Mouse (Mus musculus) forebrain, embryonic 13.5 days (tissue): ENCODE results near the gene Mgll. TPM values are rescaled to one million over a fixed set of nuclear protein-coding genes. Genes with fewer than 3 reads are reported as not detected.

Source experiments
- ATAC-seq: fragments of 200-750 bp; cut with Nextera tagmentation; 2 replicates; pipeline ENCODE4 v1.8.0; 2017
- H3K27ac ChIP-seq: fragments of 300-500 bp; sonication (generic); 2 replicates; pipeline ENCODE4 v1.5.1; 2015; ENCODE audit warnings: inconsistent platforms, mild to moderate bottlenecking, moderate library complexity
- H3K27me3 ChIP-seq: fragments of 300-500 bp; sonication (generic); 2 replicates; pipeline ENCODE4 v1.6.1; 2015; ENCODE audit warnings: mild to moderate bottlenecking, inconsistent platforms
- H3K36me3 ChIP-seq: fragments of 300-500 bp; sonication (generic); 2 replicates; pipeline ENCODE4 v1.6.1; 2015; ENCODE audit warnings: mild to moderate bottlenecking, inconsistent platforms; ENCODE audit not compliant: poor library complexity, severe bottlenecking
- H3K4me1 ChIP-seq: fragments of 300-500 bp; sonication (generic); 2 replicates; pipeline ENCODE4 v1.6.1; 2015; ENCODE audit warnings: inconsistent platforms
- H3K4me2 ChIP-seq: fragments of 300-500 bp; sonication (generic); 2 replicates; pipeline ENCODE4 v1.6.1; 2015; ENCODE audit warnings: inconsistent platforms, mild to moderate bottlenecking, moderate library complexity
- H3K4me3 ChIP-seq: fragments of 300-500 bp; sonication (generic); 2 replicates; pipeline ENCODE4 v1.5.1; 2015; ENCODE audit warnings: mild to moderate bottlenecking, inconsistent platforms
- H3K9ac ChIP-seq: fragments of 300-500 bp; sonication (generic); 2 replicates; pipeline ENCODE4 v1.6.1; 2015; ENCODE audit warnings: mild to moderate bottlenecking, inconsistent platforms
- H3K9me3 ChIP-seq: fragments of 300-500 bp; sonication (generic); replicated peaks from 2 replicates; pipeline ENCODE4 v1.6.1; 2016; ENCODE audit warnings: inconsistent platforms
- WGBS: fragments of 180-500 bp; shearing (Covaris S2); methylation state at CpG from one replicate; pipeline ENCODE4 v1.1.7; 2015; 5-methylcytosine and 5-hydroxymethylcytosine counted together
- polyA plus RNA-seq: library from polyadenylated mRNA; unstranded; fragments of >200 nt; fragmentation: Nextera tagmentation; extraction: Ambion mirVana; gene quantifications from 2 replicates; pipeline ENCODE4 v1.2.1, GENCODE M21; 2015

Gene Mgll
- polyA plus RNA-seq, 1 experiment from 2014 or later, result 11.2 TPM

DNA sequence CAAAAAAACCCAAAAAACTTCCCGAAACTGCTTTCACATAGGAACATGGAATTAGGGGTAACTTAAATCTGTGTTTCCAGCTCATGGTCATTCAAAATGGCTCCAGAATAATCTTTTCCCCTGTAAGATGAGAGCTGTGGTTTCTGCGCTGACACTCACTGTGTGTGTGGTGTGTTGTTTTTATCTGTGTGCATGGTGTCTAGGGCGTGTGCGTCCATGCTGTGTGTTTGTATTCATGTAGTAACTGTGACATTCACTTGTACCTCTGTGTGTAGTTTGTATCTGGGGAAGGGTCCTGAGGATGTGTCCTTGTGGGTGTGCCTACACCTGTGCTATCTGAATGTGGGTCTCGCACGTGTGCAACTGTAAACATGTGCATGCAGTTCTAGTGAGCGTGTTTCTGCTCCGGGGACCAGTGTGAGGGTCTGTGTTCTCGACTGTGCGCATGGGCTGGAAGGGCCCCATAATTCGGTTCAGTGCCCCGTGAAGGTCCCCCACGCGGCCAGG, 353 bp upstream of the Mgll start:
- Histone ChIP-seq H3K27ac (no peak overlapping the region), H3K4me2 (peak overlapping the region; percentile 97), H3K9ac (peak overlapping the region; percentile 66), H3K4me1 (peaks cover 14% of the 10 kb centered on the region), H3K4me3 (peak overlapping the region; percentile 64), H3K27me3 (peaks cover 35% of the 10 kb centered on the region), H3K9me3 (no peaks in the 10 kb centered on the region), H3K36me3 (no peaks in the 10 kb centered on the region)
- 30% methylated on average over 14 of the region's 14 CpGs for WGBS
- peak; percentile 68 for ATAC-seq

DNA sequence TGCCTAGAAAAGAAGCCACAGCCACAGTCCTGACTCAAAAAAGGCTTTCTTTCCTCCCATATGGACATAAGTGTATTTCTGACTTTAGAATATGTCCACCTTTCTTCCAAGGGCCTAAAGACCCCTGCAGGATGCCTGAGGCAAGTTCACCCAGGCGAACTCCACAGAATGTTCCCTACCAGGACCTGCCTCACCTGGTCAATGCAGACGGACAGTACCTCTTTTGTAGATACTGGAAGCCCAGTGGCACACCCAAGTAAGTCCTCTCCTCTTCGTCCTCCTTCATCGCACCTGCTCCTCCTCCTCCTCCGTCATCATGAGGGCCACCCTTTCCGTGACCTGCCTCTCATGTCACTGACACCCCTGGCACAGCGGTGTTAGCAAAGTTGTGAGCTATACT, 1.4 kb downstream of the Mgll start:
- Histone ChIP-seq H3K4me2 (peak overlapping the region; percentile 29), H3K27ac (no peak overlapping the region), H3K36me3 (no peaks in the 10 kb centered on the region), H3K4me1 (peaks cover 14% of the 10 kb centered on the region), H3K9me3 (no peaks in the 10 kb centered on the region), H3K27me3 (peaks cover 35% of the 10 kb centered on the region), H3K9ac (no peak overlapping the region), H3K4me3 (no peak overlapping the region)
- ATAC-seq, result no peak
- 67% methylated on average over 7 of the region's 7 CpGs for WGBS

DNA sequence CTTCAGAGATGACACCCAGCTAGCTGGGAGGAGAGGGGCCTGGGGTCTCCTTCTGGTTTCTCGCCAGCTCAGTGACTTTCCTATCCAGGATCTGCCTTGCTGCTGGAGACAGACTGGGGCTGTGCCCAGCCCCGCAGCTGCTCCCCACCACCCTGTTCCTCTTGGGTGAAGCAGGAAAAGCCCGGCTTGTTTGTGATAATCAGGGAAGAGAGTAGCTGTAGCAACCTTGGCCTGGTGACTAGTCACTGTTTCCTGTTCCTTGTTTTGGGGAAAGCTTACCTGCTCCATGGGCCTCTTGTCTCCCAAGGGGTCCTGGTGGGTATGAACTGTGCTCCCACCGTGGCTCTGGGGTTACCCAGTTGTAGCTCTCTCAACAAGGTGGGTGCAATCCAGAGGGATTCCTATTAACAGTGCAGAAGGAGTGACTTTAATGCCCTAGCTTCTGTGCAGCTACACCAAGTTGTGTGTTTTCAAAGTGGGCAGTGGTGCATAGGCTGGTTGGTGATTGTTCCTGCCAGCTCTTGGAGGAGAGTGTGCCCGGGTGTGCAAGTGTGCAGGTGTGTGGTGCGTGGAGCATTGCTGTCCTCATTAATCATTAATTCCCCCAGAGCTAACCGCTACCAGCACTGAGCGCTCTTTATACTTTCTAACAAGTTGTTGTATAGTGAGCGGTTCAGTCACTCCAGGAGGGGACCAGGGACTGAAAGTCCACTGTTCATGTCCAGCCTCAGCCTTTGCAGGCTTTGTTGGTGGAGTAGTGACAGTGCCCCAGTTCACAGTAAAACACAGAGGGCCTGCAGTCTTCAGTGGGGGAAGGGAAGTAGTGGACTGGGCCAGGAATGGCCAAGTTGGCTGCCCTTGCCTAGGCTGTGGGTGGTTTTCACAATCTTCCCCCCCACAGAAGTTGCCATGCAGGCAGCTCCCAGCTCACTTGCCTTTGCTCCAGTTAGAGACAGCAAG, 2.3 kb downstream of the Mgll start:
- H3K4me2 ChIP-seq, result 0 out of 2 replicates have a peak overlapping the region, but pooled peaks have one; percentile 20
- H3K27me3 ChIP-seq, result peaks cover 35% of the 10 kb centered on the region

DNA sequence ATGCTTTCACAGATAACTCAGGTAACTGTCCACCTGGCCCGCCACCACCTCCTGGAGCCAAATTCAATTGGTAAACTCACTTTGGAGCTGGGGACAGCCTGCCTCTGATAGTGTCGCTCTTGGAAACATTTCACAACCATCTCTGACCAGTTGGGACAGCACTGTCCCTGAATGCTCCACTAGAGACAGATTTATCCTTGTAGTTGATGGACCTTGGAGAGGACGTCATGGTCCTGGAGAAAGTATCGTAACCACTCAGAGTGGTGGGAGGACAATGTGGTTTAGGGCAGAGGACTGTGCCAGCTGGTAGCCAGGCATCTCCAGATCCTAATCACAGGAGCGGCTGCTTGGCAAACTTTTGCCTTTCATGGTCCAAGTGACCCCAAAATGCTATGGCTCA, 3.3 kb downstream of the Mgll start:
- H3K4me1 ChIP-seq, result peaks cover 14% of the 10 kb centered on the region
- ATAC-seq, result no peak
- no peaks in the 10 kb centered on the region for H3K36me3 ChIP-seq
- 87% methylated on average over 5 of the region's 5 CpGs for WGBS
- H3K27ac ChIP-seq, result no peak overlapping the region
- no peak overlapping the region for H3K9ac ChIP-seq
- no peak overlapping the region for H3K4me3 ChIP-seq
- H3K27me3 ChIP-seq, result peaks cover 32% of the 10 kb centered on the region
- no peak overlapping the region for H3K4me2 ChIP-seq
- H3K9me3 ChIP-seq, result no peaks in the 10 kb centered on the region

More for the DNA sequence above, 2.3 kb downstream of the Mgll start:
- 52% methylated on average over 9 of the region's 9 CpGs for WGBS
- Histone ChIP-seq H3K4me3 (no peak overlapping the region), H3K27ac (no peak overlapping the region), H3K9me3 (no peaks in the 10 kb centered on the region), H3K9ac (0 out of 2 replicates have a peak overlapping the region, but pooled peaks have one; percentile 5), H3K4me1 (peaks cover 14% of the 10 kb centered on the region), H3K36me3 (no peaks in the 10 kb centered on the region)
- no peak for ATAC-seq

DNA sequence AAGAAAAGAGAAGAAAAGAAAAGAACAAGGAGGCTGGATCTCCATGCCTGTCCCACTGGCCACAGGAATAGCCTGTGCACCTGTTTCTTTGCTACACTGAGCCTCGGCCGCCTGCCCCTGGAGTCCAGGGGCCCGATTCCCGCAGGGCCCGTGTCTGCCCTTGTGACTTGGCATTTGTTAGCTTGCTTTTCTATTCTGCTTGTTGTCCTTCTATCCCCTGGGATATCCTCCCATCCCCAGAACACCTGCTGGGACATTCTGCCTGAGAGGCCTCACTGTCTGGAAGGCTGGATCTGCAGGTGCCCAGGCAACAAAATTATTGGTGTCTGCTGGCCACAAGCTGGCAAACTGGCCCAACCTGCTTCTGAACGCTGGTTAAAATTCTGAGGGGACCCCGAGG, 3.8 kb downstream of the Mgll start:
- H3K27ac ChIP-seq, result no peak overlapping the region
- WGBS, result 48% methylated on average over 7 of the region's 7 CpGs
- peaks cover 26% of the 10 kb centered on the region for H3K27me3 ChIP-seq
- no peak overlapping the region for H3K4me3 ChIP-seq
- no peaks in the 10 kb centered on the region for H3K9me3 ChIP-seq
- no peak overlapping the region for H3K9ac ChIP-seq
- no peaks in the 10 kb centered on the region for H3K36me3 ChIP-seq
- no peak overlapping the region for H3K4me2 ChIP-seq
- H3K4me1 ChIP-seq, result peaks cover 14% of the 10 kb centered on the region
- ATAC-seq, result no peak

DNA sequence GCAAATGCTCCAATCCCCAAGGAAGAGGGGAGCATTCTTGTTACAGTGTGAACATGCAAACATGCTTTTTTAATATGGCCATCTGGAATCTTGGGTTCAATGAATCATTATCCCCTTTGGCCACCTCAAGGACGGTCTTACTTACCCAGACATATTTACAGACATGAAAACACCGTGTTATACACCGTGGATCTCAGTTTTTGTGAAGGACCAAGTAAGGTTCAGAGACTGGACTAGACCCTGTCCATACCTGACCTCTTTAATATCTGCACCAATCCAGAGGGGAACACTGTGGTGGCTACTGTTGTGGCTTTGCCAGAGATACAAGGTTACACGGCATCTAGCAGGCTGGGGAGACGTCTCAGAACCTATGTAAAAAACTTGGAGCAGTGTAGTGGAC, 4.3 kb downstream of the Mgll start:
- Histone ChIP-seq H3K36me3 (no peaks in the 10 kb centered on the region), H3K4me1 (peaks cover 14% of the 10 kb centered on the region), H3K4me2 (no peak overlapping the region), H3K9ac (no peak overlapping the region), H3K27me3 (peaks cover 21% of the 10 kb centered on the region), H3K27ac (no peak overlapping the region), H3K9me3 (no peaks in the 10 kb centered on the region), H3K4me3 (no peak overlapping the region)
- ATAC-seq, result no peak
- WGBS, result 89% methylated on average over 5 of the region's 5 CpGs

DNA sequence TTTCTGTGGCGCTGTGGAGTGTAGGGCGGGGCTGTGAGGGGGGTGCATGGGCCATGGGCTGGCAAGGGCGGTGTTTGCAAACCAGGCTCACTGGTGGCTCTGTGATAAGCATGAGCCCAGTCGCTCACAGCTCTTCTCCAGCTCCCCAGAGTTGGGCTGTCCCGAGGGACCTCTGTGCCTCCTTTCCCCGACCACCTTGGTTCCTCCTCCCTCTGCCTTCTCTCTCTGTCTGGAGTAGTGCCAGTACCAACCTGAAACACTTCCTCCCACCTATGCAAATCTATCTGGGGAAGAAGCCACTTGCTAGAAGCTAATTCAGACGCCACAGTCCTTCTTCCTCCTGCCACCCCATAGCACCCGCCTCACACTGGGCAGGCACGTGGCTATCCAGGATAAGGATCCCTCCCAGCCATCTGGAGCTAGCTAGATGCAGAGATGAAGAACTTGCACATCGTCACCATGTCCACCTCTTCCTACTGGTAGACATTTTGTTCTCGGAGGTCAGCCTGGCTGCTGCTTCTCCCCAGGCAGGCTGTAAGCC, 7.1 kb downstream of the Mgll start:
- no peak overlapping the region for H3K9ac ChIP-seq
- no peak overlapping the region for H3K4me3 ChIP-seq
- no peak overlapping the region for H3K27ac ChIP-seq
- ATAC-seq, result no peak
- no peaks in the 10 kb centered on the region for H3K36me3 ChIP-seq
- 89% methylated on average over 11 of the region's 11 CpGs for WGBS
- H3K4me1 ChIP-seq, result peaks cover 8% of the 10 kb centered on the region; the same call in 1 of the 2 replicates
- 0 out of 2 replicates have a peak, but pooled peaks cover 8% of the 10 kb centered on the region for H3K27me3 ChIP-seq
- H3K9me3 ChIP-seq, result no peaks in the 10 kb centered on the region
- no peak overlapping the region for H3K4me2 ChIP-seq

DNA sequence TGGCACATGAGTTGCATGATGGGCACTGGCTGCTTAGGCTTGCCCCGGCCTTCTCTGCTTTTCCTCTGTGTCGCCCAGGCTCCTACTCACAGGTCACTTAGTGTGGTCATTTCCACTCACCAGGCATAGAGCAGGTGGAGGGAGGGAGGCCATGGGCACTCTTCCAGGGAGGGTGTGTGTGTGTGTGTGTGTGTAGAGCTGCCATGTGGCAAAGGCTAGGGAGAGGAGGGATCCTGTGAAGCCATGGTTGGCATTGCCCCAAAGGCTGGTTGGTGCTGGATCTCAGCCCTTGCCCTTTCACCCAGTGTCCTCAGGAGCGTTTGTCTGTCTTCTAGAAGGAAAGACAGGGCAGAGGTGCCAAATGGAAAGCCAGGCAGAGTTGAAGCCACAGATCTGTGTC, 7.8 kb downstream of the Mgll start:
- Histone ChIP-seq H3K4me3 (no peak overlapping the region), H3K27me3 (0 out of 2 replicates have a peak, but pooled peaks cover under 1% of the 10 kb centered on the region), H3K4me2 (no peak overlapping the region), H3K4me1 (peaks cover under 1% of the 10 kb centered on the region; the same call in 1 of the 2 replicates), H3K27ac (no peak overlapping the region), H3K9me3 (no peaks in the 10 kb centered on the region), H3K9ac (no peak overlapping the region), H3K36me3 (no peaks in the 10 kb centered on the region)
- no peak for ATAC-seq
- WGBS, result 90% methylated on average over 3 of the region's 3 CpGs

DNA sequence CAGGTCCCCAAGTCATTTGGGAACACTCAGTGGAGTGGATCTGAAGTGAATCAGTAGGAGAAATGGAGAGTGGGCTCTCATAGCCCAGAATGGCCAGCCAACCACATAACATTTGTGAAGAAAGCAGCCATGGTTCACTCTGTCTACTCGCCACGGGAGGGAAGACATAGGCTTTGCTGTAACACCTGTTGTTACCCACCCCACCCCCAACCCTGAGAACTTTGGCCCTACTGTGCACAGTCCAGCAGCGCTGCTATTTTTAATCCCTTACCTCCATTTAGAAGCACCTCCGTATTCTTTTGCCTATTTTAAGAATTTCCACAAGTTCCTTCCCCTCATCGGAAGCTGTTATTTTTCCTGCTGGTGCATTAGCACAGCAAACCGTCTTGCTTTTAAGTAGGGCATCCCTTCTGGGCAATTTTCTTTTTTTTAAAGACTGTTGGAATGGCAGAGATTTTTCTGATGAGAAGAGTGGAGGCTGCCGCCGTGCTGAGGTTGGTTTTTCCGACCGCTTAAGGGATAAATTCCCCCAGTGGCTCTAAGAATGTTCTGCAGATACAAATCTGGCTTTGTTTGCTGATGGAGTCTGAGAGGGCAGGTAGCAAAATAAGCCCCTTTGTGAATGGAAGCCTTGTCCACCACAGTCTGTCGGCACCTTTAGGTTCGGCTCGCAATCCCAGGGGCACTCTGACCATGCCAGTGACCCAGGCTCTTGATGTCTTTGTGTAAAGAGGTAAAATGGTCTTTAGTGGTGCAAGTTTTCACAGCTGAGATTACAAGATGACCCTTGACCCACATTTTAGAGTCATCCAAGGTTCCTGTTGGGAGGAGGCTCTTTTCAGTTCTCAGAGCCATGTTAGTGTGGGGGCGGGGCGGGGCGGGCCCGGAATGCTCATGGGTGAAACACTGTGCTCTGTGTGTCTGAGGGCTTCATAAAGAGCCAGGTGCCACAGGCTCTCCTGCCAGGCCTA, 8.7 kb downstream of the Mgll start:
- H3K36me3 ChIP-seq, result no peaks in the 10 kb centered on the region
- 51% methylated on average over 17 of the region's 17 CpGs for WGBS
- H3K27me3 ChIP-seq, result no peaks in the 10 kb centered on the region
- H3K4me3 ChIP-seq, result no peak overlapping the region
- H3K4me1 ChIP-seq, result no peaks in the 10 kb centered on the region
- H3K27ac ChIP-seq, result no peak overlapping the region
- H3K9me3 ChIP-seq, result no peaks in the 10 kb centered on the region
- no peak for ATAC-seq
- no peak overlapping the region for H3K4me2 ChIP-seq
- H3K9ac ChIP-seq, result no peak overlapping the region

DNA sequence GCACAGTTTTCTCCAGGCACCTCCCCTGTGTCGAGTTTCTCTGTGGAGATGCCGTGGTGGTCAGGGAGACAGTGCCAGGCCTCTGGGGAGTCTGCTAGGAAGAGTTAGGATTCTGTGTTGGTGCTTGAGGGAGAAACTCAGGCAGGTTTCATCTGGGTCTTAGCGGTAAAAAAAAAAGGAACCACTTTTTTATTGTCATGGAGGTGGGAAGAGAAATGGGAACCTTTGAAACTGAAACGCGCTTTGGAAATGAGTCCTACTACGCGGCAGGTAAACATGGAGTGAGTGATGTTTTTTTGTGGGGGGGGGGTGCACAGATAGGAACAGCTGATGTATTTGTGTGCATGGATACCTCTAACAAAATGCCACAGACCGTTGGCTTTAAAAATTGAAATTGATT, 12.1 kb downstream of the Mgll start:
- no peak overlapping the region for H3K4me3 ChIP-seq
- no peak for ATAC-seq
- H3K4me2 ChIP-seq, result no peak overlapping the region
- WGBS, result 83% methylated on average over 8 of the region's 8 CpGs
- H3K9ac ChIP-seq, result no peak overlapping the region
- no peaks in the 10 kb centered on the region for H3K9me3 ChIP-seq
- H3K27ac ChIP-seq, result no peak overlapping the region
- H3K36me3 ChIP-seq, result no peaks in the 10 kb centered on the region
- no peaks in the 10 kb centered on the region for H3K27me3 ChIP-seq
- no peaks in the 10 kb centered on the region for H3K4me1 ChIP-seq

DNA sequence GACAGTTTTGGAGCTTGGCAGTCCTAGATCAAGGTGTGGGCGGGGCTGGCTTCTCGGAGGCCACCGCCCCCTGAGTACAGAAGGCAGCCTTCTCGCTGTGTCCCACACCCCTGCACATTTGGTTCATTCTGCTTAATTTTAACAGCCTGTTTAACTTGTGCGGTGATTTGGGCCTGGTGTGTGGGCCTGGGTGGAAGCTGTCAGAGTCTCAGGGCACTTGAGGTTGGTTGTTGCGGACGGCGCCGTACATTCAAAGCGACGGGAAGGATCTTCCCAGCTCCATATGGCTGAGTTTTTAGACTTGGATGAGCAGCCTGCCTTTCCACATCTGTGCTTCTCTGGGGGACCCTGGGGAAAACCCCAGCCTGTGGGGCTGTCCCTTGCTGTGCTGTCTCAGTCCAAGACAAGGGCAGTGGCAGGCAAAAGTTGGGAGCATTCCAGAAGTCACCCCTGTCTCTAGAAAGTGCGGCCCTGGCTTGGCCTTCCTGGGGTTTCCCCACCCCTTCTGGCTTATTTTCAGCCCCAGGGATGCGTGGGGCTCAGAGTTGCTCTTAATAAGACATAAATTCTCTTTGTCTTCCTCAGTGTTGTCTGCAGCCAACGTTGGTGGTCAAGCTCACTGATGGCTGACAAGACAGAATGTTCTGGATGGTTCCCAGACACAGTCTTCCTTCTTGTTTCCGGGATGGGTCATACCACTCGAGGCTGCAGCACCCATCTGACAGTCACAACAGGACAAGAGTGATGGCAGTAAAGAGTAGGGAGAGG, 12.7 kb downstream of the Mgll start:
- no peaks in the 10 kb centered on the region for H3K36me3 ChIP-seq
- WGBS, result 85% methylated on average over 16 of the region's 16 CpGs
- H3K9me3 ChIP-seq, result no peaks in the 10 kb centered on the region
- no peaks in the 10 kb centered on the region for H3K27me3 ChIP-seq
- no peak overlapping the region for H3K9ac ChIP-seq
- H3K4me2 ChIP-seq, result no peak overlapping the region
- no peak overlapping the region for H3K27ac ChIP-seq
- H3K4me3 ChIP-seq, result no peak overlapping the region
- ATAC-seq, result no peak
- H3K4me1 ChIP-seq, result no peaks in the 10 kb centered on the region
